Mouse (Mus musculus) megakaryocyte, embryonic 14.5 days (primary cell): Measurements from ENCODE around the gene Bub1b.

Experiments
- FLI1 ChIP-seq: IDR thresholded peaks from 2 replicates; pipeline ENCODE4 v1.6.1; 2012; ENCODE audit warnings: low read length, inconsistent platforms, mixed read lengths
- GATA1 ChIP-seq: IDR thresholded peaks from 3 replicates; pipeline ENCODE4 v1.6.1; 2012; ENCODE audit warnings: mixed read lengths, low read length, inconsistent platforms, borderline replicate concordance

GRCm38 (mm10) chr2:118667181-118667580 is 69.2 kb downstream of the Bub1b start:
- TF ChIP-seq GATA1 (no peak), FLI1 (no peak)
